Mouse (Mus musculus) E14TG2a.4 (cell line): ENCODE data around the gene Dera.

ENCODE experiments used
- CTCF ChIP-seq: conservative IDR thresholded peaks from 2 replicates; pipeline ENCODE4 v1.5.1; 2014; ENCODE audit warnings: low read length
- NANOG ChIP-seq: IDR thresholded peaks from 2 replicates; pipeline ENCODE4 v1.6.1; 2014; ENCODE audit warnings: borderline replicate concordance, low read length, mixed read lengths
- POU5F1 ChIP-seq: IDR thresholded peaks from 2 replicates; pipeline ENCODE4 v1.6.1; 2014; ENCODE audit warnings: low read length, borderline replicate concordance

DNA sequence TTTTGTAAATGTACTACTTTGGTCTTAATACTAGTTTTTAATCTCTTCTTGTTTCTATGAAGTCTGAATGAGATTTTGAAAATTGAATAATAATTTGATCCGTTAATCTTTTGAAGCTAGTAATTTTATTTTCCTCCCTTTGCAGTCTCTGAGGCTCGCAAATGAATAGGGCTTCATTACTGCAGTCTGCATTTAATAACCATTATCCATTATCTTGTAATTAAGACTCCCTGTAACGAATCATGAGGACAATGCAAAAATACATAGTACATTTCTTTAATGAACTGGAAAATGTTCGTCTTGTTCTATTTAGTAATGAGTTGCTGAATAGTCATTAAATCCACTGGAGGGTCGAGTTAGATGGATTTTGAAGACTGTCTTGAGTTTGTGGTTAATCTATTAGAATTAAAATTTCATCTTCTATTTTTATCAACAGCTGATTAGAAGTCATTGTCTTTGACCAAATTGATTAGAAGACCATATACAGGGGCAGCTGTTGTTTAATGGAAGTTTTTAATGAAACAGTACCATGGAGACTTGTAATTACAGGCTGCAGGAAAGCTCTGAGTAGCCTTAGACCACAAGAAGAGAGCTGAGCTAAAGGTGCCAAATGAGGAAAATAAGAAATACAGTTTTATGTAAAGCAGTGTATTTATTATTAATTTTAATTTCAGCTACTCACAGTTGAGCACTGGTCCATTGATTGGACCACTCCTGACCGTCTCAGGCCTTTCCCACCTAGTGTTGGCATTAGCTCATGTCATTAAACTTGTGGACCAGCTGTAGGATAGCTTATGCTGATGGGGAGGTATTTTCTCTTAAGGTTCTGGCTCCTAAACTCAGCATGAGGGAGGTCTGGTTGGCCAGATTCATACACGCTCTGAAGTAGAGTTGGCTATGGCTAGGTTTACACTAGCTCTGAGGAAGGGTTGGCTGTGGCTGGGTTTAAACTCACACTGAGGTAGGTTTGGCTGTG, 70.0 kb downstream of the Dera start:
- TF ChIP-seq CTCF, result no peak
- no peak for TF ChIP-seq NANOG
- no peak for TF ChIP-seq POU5F1
